ENCODE assay signal across 8 mouse cellular contexts in the genomic region with DNA sequence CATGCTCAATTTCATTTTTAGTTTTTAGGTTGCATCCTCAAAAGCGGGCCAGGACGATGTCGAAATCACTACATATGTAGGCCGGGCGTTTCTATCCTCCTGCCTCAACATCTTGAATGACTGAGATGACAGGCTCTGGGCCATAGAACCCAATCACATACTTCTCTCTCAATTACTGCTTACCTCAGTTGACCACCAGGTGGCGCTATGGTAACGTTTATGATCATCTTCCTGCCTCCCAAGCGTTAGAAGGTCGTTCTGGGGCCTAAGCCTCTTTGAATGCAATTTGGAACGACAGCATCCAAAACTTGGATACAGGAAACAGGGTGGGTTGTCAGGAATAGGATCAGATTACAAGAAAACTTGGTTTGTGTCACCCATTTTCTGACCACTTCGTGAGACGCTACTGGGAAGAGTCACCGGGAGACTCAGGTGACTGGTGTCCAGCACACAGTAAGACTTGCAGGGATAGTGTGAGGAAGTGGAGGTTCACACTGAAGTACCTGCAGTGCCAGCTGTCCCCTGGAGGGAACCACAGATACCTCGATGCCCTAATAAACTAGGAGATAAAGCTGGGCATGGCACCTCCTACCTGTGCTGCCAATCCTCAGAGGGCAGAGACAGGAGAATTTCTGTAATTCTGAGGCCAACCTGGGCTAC. TPM values are rescaled to one million over a fixed set of nuclear protein-coding genes. Genes with fewer than 3 reads are reported as not detected.
DNase-seq lines count a peak whose midpoint lies in the region; ATAC-seq and TF ChIP-seq lines count a peak whose summit lies in the region.

No protein-coding gene starts in this region.

- no peak overlapping the region for H3K4me2 ChIP-seq in forebrain, embryonic 16.5 days (ENCODE audit: low read length)

- DNase-seq in Patski (ENCODE audit: low read depth, low spot score): no peak
- DNase-seq in cerebellum, adult 11-12 months: peak; percentile 85
- peak; percentile 85 for DNase-seq in hindbrain, embryonic 10.5 days (ENCODE audit: low spot score)
- peak; percentile 88 for DNase-seq in layer of hippocampus, adult 9-10 months (ENCODE audit: low spot score)
- DNase-seq in lung, postnatal 10 days: peak; percentile 89
- peak; percentile 93 for DNase-seq in retina, postnatal 1 day
- DNase-seq in yolk sac, embryonic 10.5 days (ENCODE audit: low spot score): peak; percentile 50

- H3K9ac ChIP-seq in forebrain, embryonic 16.5 days (replicated peaks; ENCODE audit: low read depth, low read length): no peak overlapping the region

- no peaks in the 10 kb centered on the region for H3K27me3 ChIP-seq in Patski
- no peaks in the 10 kb centered on the region for H3K27me3 ChIP-seq in forebrain, embryonic 16.5 days (replicated peaks; ENCODE audit: control insufficient read depth, insufficient read depth, low read length)
- no peaks in the 10 kb centered on the region for H3K27me3 ChIP-seq in hindbrain, embryonic 10.5 days (ENCODE audit: insufficient read depth, poor library complexity, severe bottlenecking)

- H3K27ac ChIP-seq in forebrain, embryonic 16.5 days (ENCODE audit: low read length): peak overlapping the region; percentile 68
- no peak overlapping the region for H3K27ac ChIP-seq in hindbrain, embryonic 10.5 days

- peak; percentile 72 for ATAC-seq in Patski
- peak; percentile 73 for ATAC-seq in forebrain, embryonic 16.5 days

- POLR2A ChIA-PET in Patski (lab: Charles Lee): no interaction called here

- 16% methylated on average over 14 of the region's 14 CpGs for WGBS in forebrain, embryonic 16.5 days
- 19% methylated on average over 14 of the region's 14 CpGs for WGBS in hindbrain, embryonic 10.5 days

- H3K4me3 ChIP-seq in forebrain, embryonic 16.5 days (replicated peaks; ENCODE audit: low read length): no peak overlapping the region
- no peak overlapping the region for H3K4me3 ChIP-seq in hindbrain, embryonic 10.5 days

- in situ Hi-C loops in Patski (cut with MboI; ENCODE audit: low pct_unique_long_range_greater_than_20kb): no loop called here

- peaks cover 21% of the 10 kb centered on the region for H3K4me1 ChIP-seq in forebrain, embryonic 16.5 days (replicated peaks; ENCODE audit: control insufficient read depth, insufficient read depth, low read length)
- peaks cover 10% of the 10 kb centered on the region; the same call in 1 of the 2 replicates for H3K4me1 ChIP-seq in hindbrain, embryonic 10.5 days (replicated peaks)

- CTCF ChIA-PET in Patski (lab: Charles Lee): interaction anchor here (0.9 to 10.9 kb wide), 12 partner anchors 10 to 141 kb away, joined by 3 to 64 read pairs (median 3); partner anchors contain the start of gene Psg16

- H3K9me3 ChIP-seq in forebrain, embryonic 16.5 days (ENCODE audit: control insufficient read depth, low read length): no peaks in the 10 kb centered on the region
- no peaks in the 10 kb centered on the region for H3K9me3 ChIP-seq in hindbrain, embryonic 10.5 days

- H3K36me3 ChIP-seq in forebrain, embryonic 16.5 days (ENCODE audit: control insufficient read depth, insufficient read depth): no peaks in the 10 kb centered on the region
- no peaks in the 10 kb centered on the region for H3K36me3 ChIP-seq in hindbrain, embryonic 10.5 days

- TF ChIP-seq CTCF in Patski (IDR thresholded peaks at IDR 0.05): peak; percentile 84

RNA-seq across cellular contexts. Expression of gene Calm3, which starts 8.2 kb away (rescaled TPM):
- polyA plus RNA-seq in Patski (2021): 237 TPM
- polyA plus RNA-seq in forebrain, embryonic 16.5 days (2015; fragmentation: Nextera tagmentation; extraction: Ambion mirVana): 308 and 333 TPM in 2 replicates
- polyA plus RNA-seq in hindbrain, embryonic 10.5 days (2016; fragmentation: Nextera tagmentation; extraction: Ambion mirVana): 170 and 245 TPM in 2 replicates

RNA-seq across cellular contexts. Expression of gene Pnmal2, which starts 12.4 kb away (rescaled TPM):
- 11.2 TPM for polyA plus RNA-seq in Patski (2021)
- polyA plus RNA-seq in forebrain, embryonic 16.5 days (2015; fragmentation: Nextera tagmentation; extraction: Ambion mirVana): 85.3 and 118 TPM in 2 replicates
- 4.0 and 12.2 TPM in 2 replicates for polyA plus RNA-seq in hindbrain, embryonic 10.5 days (2016; fragmentation: Nextera tagmentation; extraction: Ambion mirVana)

RNA-seq across cellular contexts. Expression of gene Ptgir, which starts 25.8 kb away (rescaled TPM):
- not detected for polyA plus RNA-seq in Patski (2021)
- 0.15 TPM in 2 replicates for polyA plus RNA-seq in forebrain, embryonic 16.5 days (2015; fragmentation: Nextera tagmentation; extraction: Ambion mirVana)
- 0.77 and 1.5 TPM in 2 replicates for polyA plus RNA-seq in hindbrain, embryonic 10.5 days (2016; fragmentation: Nextera tagmentation; extraction: Ambion mirVana)

RNA-seq across cellular contexts. Expression of gene Pnmal1, which starts 27.4 kb away (rescaled TPM):
- polyA plus RNA-seq in Patski (2021): not detected
- polyA plus RNA-seq in forebrain, embryonic 16.5 days (2015; fragmentation: Nextera tagmentation; extraction: Ambion mirVana): 50.1 and 60.9 TPM in 2 replicates
- polyA plus RNA-seq in hindbrain, embryonic 10.5 days (2016; fragmentation: Nextera tagmentation; extraction: Ambion mirVana): 5.8 and 12.7 TPM in 2 replicates

RNA-seq across cellular contexts. Expression of gene Gng8, which starts 40.5 kb away (rescaled TPM):
- 0.09 TPM for polyA plus RNA-seq in Patski (2021)
- polyA plus RNA-seq in forebrain, embryonic 16.5 days (2015; fragmentation: Nextera tagmentation; extraction: Ambion mirVana): 1.9 and 4.5 TPM in 2 replicates
- 7.1 and 9.0 TPM in 2 replicates for polyA plus RNA-seq in hindbrain, embryonic 10.5 days (2016; fragmentation: Nextera tagmentation; extraction: Ambion mirVana)
